Mouse (Mus musculus) forebrain, embryonic 13.5 days (tissue): Measurements from ENCODE around the gene Col5a1. TPM values are rescaled to one million over a fixed set of nuclear protein-coding genes. Genes with fewer than 3 reads are reported as not detected.

ENCODE experiments used
- ATAC-seq: fragments of 200-750 bp; cut with Nextera tagmentation; 2 replicates; pipeline ENCODE4 v1.8.0; 2017
- H3K27ac ChIP-seq: fragments of 300-500 bp; sonication (generic); 2 replicates; pipeline ENCODE4 v1.5.1; 2015; ENCODE audit warnings: inconsistent platforms, mild to moderate bottlenecking, moderate library complexity
- H3K27me3 ChIP-seq: fragments of 300-500 bp; sonication (generic); 2 replicates; pipeline ENCODE4 v1.6.1; 2015; ENCODE audit warnings: mild to moderate bottlenecking, inconsistent platforms
- H3K36me3 ChIP-seq: fragments of 300-500 bp; sonication (generic); 2 replicates; pipeline ENCODE4 v1.6.1; 2015; ENCODE audit warnings: mild to moderate bottlenecking, inconsistent platforms; ENCODE audit not compliant: poor library complexity, severe bottlenecking
- H3K4me1 ChIP-seq: fragments of 300-500 bp; sonication (generic); 2 replicates; pipeline ENCODE4 v1.6.1; 2015; ENCODE audit warnings: inconsistent platforms
- H3K4me2 ChIP-seq: fragments of 300-500 bp; sonication (generic); 2 replicates; pipeline ENCODE4 v1.6.1; 2015; ENCODE audit warnings: inconsistent platforms, mild to moderate bottlenecking, moderate library complexity
- H3K4me3 ChIP-seq: fragments of 300-500 bp; sonication (generic); 2 replicates; pipeline ENCODE4 v1.5.1; 2015; ENCODE audit warnings: mild to moderate bottlenecking, inconsistent platforms
- H3K9ac ChIP-seq: fragments of 300-500 bp; sonication (generic); 2 replicates; pipeline ENCODE4 v1.6.1; 2015; ENCODE audit warnings: mild to moderate bottlenecking, inconsistent platforms
- H3K9me3 ChIP-seq: fragments of 300-500 bp; sonication (generic); replicated peaks from 2 replicates; pipeline ENCODE4 v1.6.1; 2016; ENCODE audit warnings: inconsistent platforms
- WGBS: fragments of 180-500 bp; shearing (Covaris S2); methylation state at CpG from one replicate; pipeline ENCODE4 v1.1.7; 2015; 5-methylcytosine and 5-hydroxymethylcytosine counted together
- polyA plus RNA-seq: library from polyadenylated mRNA; unstranded; fragments of >200 nt; fragmentation: Nextera tagmentation; extraction: Ambion mirVana; gene quantifications from 2 replicates; pipeline ENCODE4 v1.2.1, GENCODE M21; 2015

Col5a1 gene
- polyA plus RNA-seq, 1 experiment from 2014 or later, result 6.1 TPM

DNA sequence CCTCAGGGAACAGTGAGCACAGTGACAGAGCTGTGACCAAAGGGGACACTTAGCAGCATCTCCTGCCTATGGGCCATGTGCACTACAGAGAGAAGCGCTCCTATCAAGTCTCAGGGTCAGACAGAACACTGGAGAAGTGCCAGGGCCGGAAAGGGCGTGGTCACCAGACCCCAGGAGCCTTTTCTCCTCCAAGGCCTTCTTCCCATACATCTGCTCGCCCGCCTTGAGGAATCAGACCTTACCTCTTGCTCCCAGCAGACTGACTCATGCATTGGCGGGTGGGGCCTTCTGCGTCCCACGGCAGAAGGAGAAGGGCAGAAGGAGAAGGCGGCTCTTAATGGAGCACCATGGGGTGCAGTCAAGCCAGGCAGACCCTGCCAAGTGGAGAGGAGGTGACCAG lies 145.6 kb downstream of the Col5a1 start:
- Histone ChIP-seq H3K27ac (no peak overlapping the region), H3K36me3 (no peaks in the 10 kb centered on the region; the same call in 1 of the 2 replicates), H3K4me3 (no peak overlapping the region), H3K9ac (no peak overlapping the region), H3K4me1 (0 out of 2 replicates have a peak, but pooled peaks cover 4% of the 10 kb centered on the region), H3K4me2 (no peak overlapping the region), H3K27me3 (no peaks in the 10 kb centered on the region), H3K9me3 (no peaks in the 10 kb centered on the region)
- no peak for ATAC-seq
- 84% methylated on average over 7 of the region's 9 CpGs for WGBS

DNA sequence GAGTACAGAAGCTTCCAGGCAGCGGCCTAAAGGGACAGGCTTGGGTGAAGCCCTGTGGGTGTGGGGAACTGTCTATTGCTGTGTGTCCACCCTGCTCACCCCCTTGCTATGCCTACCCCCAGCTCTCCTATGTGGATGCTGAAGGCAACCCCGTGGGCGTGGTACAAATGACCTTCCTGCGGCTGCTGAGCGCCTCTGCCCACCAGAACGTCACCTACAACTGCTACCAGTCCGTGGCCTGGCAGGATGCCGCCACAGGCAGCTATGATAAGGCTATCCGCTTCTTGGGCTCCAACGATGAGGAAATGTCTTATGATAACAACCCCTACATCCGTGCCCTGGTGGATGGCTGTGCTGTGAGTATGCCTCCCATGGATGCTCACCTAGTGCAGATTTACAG lies 146.2 kb downstream of the Col5a1 start:
- no peak overlapping the region for H3K4me3 ChIP-seq
- peaks cover 8% of the 10 kb centered on the region for H3K4me1 ChIP-seq
- no peak overlapping the region for H3K27ac ChIP-seq
- no peaks in the 10 kb centered on the region for H3K9me3 ChIP-seq
- no peak for ATAC-seq
- 92% methylated on average over 11 of the region's 11 CpGs for WGBS
- no peak overlapping the region for H3K9ac ChIP-seq
- no peaks in the 10 kb centered on the region for H3K27me3 ChIP-seq
- no peaks in the 10 kb centered on the region; the same call in 1 of the 2 replicates for H3K36me3 ChIP-seq
- H3K4me2 ChIP-seq, result no peak overlapping the region

DNA sequence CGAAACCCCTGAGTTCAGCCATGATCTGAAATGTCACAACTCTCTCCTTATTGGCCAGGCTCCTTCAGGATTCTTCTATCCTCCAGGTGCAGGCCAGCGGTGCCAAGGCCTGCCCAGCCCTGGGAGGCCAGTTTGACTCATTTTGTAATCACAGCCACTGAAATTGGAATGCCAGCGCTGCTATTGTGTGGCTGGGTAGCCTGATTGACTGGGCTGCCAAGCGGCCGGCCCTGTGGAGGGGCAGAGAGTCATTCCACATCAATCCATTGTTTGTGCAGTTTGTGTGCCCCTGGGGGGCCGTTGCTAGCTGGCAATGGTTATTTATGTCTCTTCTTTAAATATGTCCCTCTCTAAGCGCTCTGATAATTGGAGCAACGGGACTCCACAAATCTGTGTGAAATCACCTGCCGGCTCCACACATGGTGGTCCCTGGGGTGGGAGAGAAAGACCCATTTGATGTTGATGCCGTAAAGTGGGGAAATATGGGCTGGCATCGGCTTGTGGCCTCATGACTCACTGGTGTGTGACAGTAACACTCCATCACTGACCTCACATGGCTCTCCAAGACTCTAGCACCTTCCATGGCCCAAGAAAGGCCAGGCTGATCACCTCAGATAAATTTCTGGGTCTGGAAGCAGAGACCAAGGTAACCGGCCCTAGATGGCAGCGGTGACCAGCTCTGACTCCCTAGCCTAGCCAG lies 147.9 kb downstream of the Col5a1 start:
- no peak overlapping the region for H3K9ac ChIP-seq
- no peaks in the 10 kb centered on the region for H3K27me3 ChIP-seq
- H3K4me2 ChIP-seq, result no peak overlapping the region
- ATAC-seq, result no peak
- H3K36me3 ChIP-seq, result no peaks in the 10 kb centered on the region
- H3K27ac ChIP-seq, result no peak overlapping the region
- no peaks in the 10 kb centered on the region for H3K9me3 ChIP-seq
- WGBS, result 62% methylated on average over 13 of the region's 13 CpGs
- no peak overlapping the region for H3K4me3 ChIP-seq
- peaks cover 22% of the 10 kb centered on the region for H3K4me1 ChIP-seq

DNA sequence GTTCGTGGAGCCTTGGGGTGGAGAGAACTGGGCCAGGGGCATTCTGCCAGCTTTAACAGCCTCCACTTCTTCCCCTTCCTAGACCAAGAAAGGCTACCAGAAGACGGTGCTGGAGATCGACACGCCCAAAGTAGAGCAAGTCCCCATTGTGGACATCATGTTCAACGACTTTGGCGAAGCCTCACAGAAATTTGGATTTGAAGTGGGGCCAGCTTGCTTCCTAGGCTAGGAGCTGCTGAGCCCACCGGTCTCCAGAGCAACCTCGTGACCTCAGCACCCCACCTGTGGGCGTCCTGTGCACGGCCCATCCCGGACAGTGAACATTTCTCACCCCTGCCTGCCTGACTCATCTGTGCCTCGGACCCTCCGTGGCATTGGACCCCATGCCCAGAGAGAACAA lies 150.6 kb downstream of the Col5a1 start:
- no peak overlapping the region for H3K4me2 ChIP-seq
- H3K27me3 ChIP-seq, result no peaks in the 10 kb centered on the region
- WGBS, result 88% methylated on average over 13 of the region's 13 CpGs
- H3K4me1 ChIP-seq, result peaks cover 22% of the 10 kb centered on the region
- no peak overlapping the region for H3K27ac ChIP-seq
- no peak for ATAC-seq
- no peak overlapping the region for H3K4me3 ChIP-seq
- H3K9me3 ChIP-seq, result no peaks in the 10 kb centered on the region
- H3K36me3 ChIP-seq, result no peaks in the 10 kb centered on the region
- no peak overlapping the region for H3K9ac ChIP-seq

DNA sequence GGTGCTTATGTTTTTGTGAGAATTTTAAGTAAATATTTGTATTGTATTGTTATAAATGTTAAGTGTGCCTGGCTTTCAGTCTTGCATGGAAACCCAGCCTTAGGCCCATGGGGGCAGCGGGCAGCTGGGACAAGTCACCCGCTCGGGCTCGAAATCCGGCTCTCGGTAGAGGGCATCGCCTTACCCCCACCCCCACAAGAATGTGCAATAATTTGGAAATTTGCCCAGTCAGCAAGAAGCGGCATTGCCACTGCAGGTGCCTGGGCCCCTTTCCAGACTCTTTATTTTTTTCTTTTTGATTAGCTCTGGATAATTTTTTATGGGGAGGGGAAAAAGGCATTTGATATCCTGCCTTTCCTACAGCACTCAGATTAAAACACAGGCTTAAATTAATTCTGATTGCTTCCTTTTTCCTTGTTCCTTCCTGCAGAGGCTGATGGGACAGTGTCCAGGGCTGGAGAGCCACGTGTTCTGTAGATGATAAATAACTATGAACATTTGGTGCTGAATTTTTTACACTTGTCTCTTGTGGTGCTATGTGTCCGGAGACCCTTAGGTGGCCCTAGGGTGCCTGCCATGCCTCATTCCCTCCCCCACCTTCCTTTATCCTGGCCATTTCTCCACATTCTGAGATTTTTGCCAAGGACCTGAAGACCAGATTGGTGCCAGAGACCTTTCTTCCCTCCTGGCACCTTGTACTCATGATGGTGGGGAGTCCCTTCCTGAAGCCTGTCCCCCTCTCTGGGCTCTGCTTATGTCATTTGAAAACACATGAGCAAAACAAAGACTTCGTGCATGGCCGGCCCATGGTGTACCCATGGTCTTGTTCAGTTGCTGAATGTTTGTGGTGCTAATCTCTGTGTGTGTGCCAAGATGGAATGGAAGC lies 151.5 kb downstream of the Col5a1 start:
- 60% methylated on average over 12 of the region's 12 CpGs for WGBS
- peak overlapping the region; percentile 74 for H3K27ac ChIP-seq
- ATAC-seq, result peak; percentile 24; the same call in 1 of the 2 replicates

DNA sequence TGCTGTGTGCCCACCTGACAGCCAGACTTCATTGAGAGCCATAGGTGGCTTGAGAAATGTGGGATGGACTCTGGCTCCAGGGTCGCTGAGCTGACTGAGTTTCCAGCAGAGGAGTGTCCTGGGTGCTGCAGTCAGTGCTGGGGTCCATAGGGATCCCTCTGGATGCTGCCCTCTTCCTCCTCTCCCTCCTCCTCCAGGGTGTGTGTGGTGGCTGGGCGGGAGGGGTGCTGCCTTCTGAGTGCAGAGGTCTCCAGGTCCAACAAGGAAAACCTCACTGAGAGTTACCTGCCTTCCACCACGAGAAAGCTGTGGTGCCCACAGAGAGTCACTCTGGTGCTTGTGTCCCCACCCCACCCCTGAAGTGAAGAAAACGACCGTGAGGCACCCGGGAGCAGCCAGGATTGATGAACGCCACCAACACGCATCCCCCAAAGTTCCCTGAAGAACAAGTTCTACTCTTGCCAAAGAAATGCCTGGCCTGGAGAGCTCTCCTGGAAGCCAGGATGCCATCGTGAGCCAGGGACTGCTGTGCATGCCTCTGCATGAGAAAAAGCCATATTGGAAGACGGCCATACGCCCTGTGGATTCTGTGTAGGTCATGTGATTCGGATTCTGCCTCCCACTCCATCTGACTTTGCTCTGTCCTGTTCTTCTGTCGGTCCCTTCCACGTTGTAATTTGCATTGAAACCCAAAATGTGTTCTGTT lies 152.3 kb downstream of the Col5a1 start:
- H3K4me1 ChIP-seq, result peaks cover 22% of the 10 kb centered on the region
- no peak overlapping the region for H3K4me2 ChIP-seq
- no peak overlapping the region for H3K9ac ChIP-seq
- H3K9me3 ChIP-seq, result no peaks in the 10 kb centered on the region
- H3K27me3 ChIP-seq, result no peaks in the 10 kb centered on the region
- peak overlapping the region; percentile 74 for H3K27ac ChIP-seq
- ATAC-seq, result no peak
- WGBS, result 80% methylated on average over 14 of the region's 14 CpGs
- no peaks in the 10 kb centered on the region for H3K36me3 ChIP-seq
- no peak overlapping the region for H3K4me3 ChIP-seq

More for the DNA sequence above, 151.5 kb downstream of the Col5a1 start:
- no peaks in the 10 kb centered on the region for H3K36me3 ChIP-seq
- no peak overlapping the region for H3K9ac ChIP-seq
- peaks cover 22% of the 10 kb centered on the region for H3K4me1 ChIP-seq
- no peaks in the 10 kb centered on the region for H3K27me3 ChIP-seq
- no peaks in the 10 kb centered on the region for H3K9me3 ChIP-seq
- H3K4me2 ChIP-seq, result no peak overlapping the region
- H3K4me3 ChIP-seq, result no peak overlapping the region

DNA sequence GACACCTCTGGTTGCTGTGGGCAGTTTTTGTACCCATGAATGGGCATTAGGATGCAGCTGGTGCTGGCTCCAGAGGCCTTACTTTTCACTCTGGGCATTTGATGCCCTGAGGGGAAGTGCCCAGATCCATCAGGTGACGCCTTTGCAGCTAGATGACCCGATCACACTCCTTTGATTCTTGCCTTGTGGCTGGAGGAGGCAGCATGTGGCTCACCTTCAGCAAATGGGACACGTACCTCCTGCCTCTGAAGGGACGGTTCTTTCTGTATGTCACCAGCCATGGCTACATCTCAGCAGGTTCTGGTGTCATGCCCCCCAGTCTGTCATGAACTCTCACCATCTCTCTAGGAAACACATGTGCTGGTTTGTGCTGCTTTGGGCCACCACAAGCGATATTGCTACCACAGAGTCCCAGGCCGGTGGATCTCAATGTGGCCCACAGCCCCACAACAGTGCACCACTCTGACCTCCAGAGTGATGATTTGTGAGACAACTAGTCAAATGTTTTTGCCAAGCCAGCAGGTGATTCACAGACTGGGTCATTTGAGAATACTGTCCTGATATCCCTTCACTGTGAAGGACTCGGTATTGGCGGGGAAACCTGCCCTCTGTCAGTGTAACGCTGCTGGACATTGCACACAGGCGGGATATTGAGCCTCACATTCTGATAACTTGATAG lies 153.6 kb downstream of the Col5a1 start:
- H3K4me1 ChIP-seq, result peaks cover 17% of the 10 kb centered on the region
- no peaks in the 10 kb centered on the region for H3K36me3 ChIP-seq
- H3K27me3 ChIP-seq, result no peaks in the 10 kb centered on the region
- H3K4me2 ChIP-seq, result no peak overlapping the region
- no peak overlapping the region for H3K4me3 ChIP-seq
- H3K27ac ChIP-seq, result no peak overlapping the region
- no peaks in the 10 kb centered on the region for H3K9me3 ChIP-seq
- no peak for ATAC-seq
- no peak overlapping the region for H3K9ac ChIP-seq
- 95% methylated on average over 10 of the region's 10 CpGs for WGBS

DNA sequence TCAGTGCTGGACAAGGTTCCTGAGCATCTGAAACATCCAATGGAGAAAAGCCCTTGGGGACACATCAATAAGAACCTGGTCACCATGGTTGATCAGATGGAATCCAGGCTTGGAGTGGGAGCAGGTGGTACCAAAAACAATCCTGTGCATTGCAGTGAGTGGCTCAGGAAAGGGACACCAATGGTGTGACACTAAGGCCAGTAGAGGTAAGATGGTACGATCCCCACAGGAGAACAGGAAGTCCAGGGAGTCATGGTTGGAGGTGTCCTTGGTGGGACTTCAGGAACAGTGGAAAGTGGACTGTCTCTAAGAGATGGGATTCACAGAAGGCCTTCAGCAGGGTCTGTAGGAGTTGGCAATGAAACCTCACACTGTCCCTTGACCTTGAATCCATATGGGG lies 154.2 kb downstream of the Col5a1 start:
- no peak overlapping the region for H3K4me2 ChIP-seq
- ATAC-seq, result no peak
- no peaks in the 10 kb centered on the region for H3K27me3 ChIP-seq
- H3K27ac ChIP-seq, result no peak overlapping the region
- WGBS, result 100% methylated on average over 1 of the region's 1 CpGs
- H3K9ac ChIP-seq, result no peak overlapping the region
- H3K4me1 ChIP-seq, result peaks cover 17% of the 10 kb centered on the region
- H3K4me3 ChIP-seq, result no peak overlapping the region
- H3K9me3 ChIP-seq, result no peaks in the 10 kb centered on the region
- H3K36me3 ChIP-seq, result no peaks in the 10 kb centered on the region

DNA sequence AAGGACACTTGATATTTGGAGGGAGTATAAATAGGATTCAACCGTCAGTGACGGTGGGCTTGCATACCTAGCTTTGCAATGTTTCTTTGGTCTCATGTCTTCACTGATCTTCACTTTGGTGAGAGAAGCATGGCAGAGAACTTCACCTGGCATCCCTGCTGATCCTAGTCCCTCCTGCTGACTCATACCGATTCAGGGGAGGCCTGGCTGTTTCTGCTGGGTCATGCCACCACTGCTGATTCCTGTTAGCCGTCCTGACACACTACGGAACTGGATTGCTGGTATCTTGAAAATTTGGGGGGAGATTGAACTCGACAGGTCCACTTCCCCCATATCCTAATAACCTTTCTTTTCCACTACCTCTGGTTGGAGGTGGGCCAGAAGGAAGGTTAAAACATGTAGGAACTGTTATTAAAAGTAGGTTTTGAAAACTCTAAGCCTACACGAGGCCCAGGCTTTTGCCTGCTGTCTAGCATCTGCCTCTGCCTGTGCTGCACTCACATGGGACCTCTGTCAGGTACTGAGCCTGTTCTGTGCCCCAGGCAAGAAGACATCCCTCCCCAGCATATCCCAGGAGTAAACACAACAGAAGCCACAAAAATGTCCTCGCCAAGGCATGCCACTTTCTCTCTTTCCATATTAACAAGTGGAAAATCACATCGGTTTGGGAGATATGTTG lies 158.8 kb downstream of the Col5a1 start:
- no peak for ATAC-seq
- Histone ChIP-seq H3K4me2 (no peak overlapping the region), H3K27ac (no peak overlapping the region), H3K36me3 (no peaks in the 10 kb centered on the region), H3K4me1 (no peaks in the 10 kb centered on the region), H3K9me3 (no peaks in the 10 kb centered on the region), H3K27me3 (no peaks in the 10 kb centered on the region), H3K4me3 (no peak overlapping the region), H3K9ac (no peak overlapping the region)
- 88% methylated on average over 9 of the region's 9 CpGs for WGBS

DNA sequence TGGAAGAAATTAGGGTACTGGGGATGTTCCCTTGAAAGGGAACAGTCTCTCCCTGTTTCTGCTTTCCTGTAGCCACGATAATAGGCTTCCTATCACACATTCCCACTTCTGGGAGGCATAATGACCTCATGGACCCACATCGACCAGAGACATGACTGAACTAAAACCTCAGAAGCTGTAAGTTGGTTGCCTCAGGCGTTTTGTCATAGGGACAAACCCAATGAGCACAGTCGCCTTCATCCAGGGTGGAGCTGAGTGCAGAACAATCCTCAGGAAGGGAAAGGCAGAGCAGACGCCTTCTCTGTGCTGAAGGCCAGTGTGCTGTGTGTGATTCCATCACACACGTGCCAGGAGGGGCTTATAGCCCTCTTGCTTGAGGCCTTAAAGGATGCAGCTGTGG lies 160.1 kb downstream of the Col5a1 start:
- Histone ChIP-seq H3K4me1 (no peaks in the 10 kb centered on the region), H3K9ac (no peak overlapping the region), H3K27me3 (no peaks in the 10 kb centered on the region), H3K9me3 (no peaks in the 10 kb centered on the region), H3K36me3 (no peaks in the 10 kb centered on the region), H3K4me2 (no peak overlapping the region), H3K4me3 (no peak overlapping the region), H3K27ac (no peak overlapping the region)
- ATAC-seq, result no peak
- 76% methylated on average over 6 of the region's 6 CpGs for WGBS

DNA sequence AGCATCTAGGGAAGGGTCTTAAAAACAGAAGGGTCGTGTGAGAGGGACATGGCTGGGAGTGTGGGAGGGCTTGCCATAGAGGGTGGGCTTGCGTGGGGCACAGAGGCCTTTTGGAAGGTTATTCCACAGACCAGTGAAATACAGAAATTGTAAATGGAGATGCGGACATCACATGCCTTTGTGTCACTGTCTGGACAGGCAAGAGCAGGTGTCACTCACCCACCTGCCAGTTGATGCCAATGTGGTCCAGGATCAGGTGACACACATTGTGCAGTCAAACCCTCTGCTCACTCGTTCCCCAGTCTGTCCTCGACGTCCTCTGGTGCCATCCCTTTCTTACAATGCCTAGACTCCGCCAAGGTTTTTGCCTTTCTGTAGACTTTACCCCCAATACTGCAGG lies 160.9 kb downstream of the Col5a1 start:
- Histone ChIP-seq H3K36me3 (no peaks in the 10 kb centered on the region), H3K27ac (no peak overlapping the region), H3K9me3 (no peaks in the 10 kb centered on the region), H3K27me3 (no peaks in the 10 kb centered on the region), H3K4me3 (no peak overlapping the region), H3K4me2 (no peak overlapping the region), H3K9ac (no peak overlapping the region), H3K4me1 (no peaks in the 10 kb centered on the region)
- ATAC-seq, result no peak
- 84% methylated on average over 7 of the region's 7 CpGs for WGBS
